ENCODE assay signal across 8 mouse cellular contexts in the genomic region with DNA sequence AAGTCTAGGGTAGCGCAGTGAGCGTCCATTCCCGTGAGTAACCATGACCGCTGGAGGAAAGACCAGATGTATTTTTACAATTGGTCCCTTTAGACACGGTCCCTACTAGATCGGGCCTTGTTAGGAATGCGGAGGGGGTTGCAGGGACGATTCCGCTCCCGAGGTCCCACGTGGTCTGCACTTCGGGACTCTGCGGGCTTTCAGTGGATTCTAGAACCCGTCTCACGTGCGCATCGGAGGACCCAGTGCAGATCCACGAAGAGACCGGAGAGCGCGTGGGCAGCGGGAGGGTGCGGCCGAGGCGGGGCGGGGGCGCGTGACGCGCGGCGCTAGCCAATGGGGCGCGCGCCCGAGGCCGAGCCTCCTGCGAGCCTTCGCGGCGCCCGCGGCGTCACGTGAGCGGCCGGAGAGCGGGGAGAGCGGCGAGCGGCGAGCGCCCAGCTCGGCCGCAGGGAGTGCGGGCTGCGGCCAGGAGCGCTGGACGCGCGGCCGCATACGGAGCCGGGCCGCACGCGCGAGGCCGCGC. TPM values are rescaled to one million over a fixed set of nuclear protein-coding genes. Genes with fewer than 3 reads are reported as not detected.
DNase-seq lines count a peak whose midpoint lies in the region; ATAC-seq and TF ChIP-seq lines count a peak whose summit lies in the region.

Klf15 (plus strand) TSS at position 396 of the 526 bp plus-strand sequence.

- under 1% methylated on average over 70 of the region's 70 CpGs for WGBS in embryonic facial prominence, embryonic 15.5 days
- WGBS in kidney, adult 2 months = under 1% methylated on average over 70 of the region's 70 CpGs
- WGBS in midbrain, embryonic 12.5 days = under 1% methylated on average over 50 of the region's 70 CpGs
- under 1% methylated on average over 40 of the region's 70 CpGs for WGBS in stomach, embryonic 15.5 days

- peak; percentile 72 for DNase-seq in heart, adult 8-10 months (ENCODE audit: low spot score)
- peak; percentile 93 for DNase-seq in kidney, adult 2 months
- peak; percentile 68 for DNase-seq in left cerebral cortex, postnatal 4 days

- H3K36me3 ChIP-seq in erythroblast, embryonic 14.5 days (ENCODE audit: control insufficient read depth) = peaks cover 6% of the 10 kb centered on the region; the same call in 1 of the 2 replicates
- H3K36me3 ChIP-seq in embryonic facial prominence, embryonic 15.5 days = no peaks in the 10 kb centered on the region
- H3K36me3 ChIP-seq in kidney, adult 2 months (ENCODE audit: control insufficient read depth, insufficient read depth, low read length) = peaks cover 1% of the 10 kb centered on the region; the same call in 1 of the 2 replicates
- no peaks in the 10 kb centered on the region for H3K36me3 ChIP-seq in midbrain, embryonic 12.5 days
- no peaks in the 10 kb centered on the region for H3K36me3 ChIP-seq in stomach, embryonic 15.5 days

- peak within 1 kb of the TSS; percentile 48 for H3K9ac ChIP-seq in embryonic facial prominence, embryonic 15.5 days
- H3K9ac ChIP-seq in midbrain, embryonic 12.5 days (replicated peaks) = peak within 1 kb of the TSS; percentile 62
- peak within 1 kb of the TSS; percentile 58 for H3K9ac ChIP-seq in stomach, embryonic 15.5 days

- peak within 1 kb of the TSS; percentile 59 for H3K4me3 ChIP-seq in erythroblast, embryonic 14.5 days (replicated peaks)
- peak within 1 kb of the TSS; percentile 63 for H3K4me3 ChIP-seq in embryonic facial prominence, embryonic 15.5 days (replicated peaks)
- H3K4me3 ChIP-seq in kidney, adult 2 months (ENCODE audit: insufficient read depth, low read depth, low read length) = peak within 1 kb of the TSS; percentile 89
- H3K4me3 ChIP-seq in midbrain, embryonic 12.5 days = peak within 1 kb of the TSS; percentile 67
- peak within 1 kb of the TSS; percentile 65 for H3K4me3 ChIP-seq in stomach, embryonic 15.5 days (replicated peaks)

- TF ChIP-seq POLR2A in kidney, adult 2 months (IDR thresholded peaks at IDR 0.05; ENCODE audit: low read depth, low read length) = peak; percentile 43

- intact Hi-C loops in left cerebral cortex, postnatal 4 days (cut with DNase I) = no loop called here

- H3K4me1 ChIP-seq in erythroblast, embryonic 14.5 days (ENCODE audit: control insufficient read depth) = peaks cover 4% of the 10 kb centered on the region; the same call in 1 of the 2 replicates
- H3K4me1 ChIP-seq in embryonic facial prominence, embryonic 15.5 days = peaks cover 27% of the 10 kb centered on the region
- peaks cover 38% of the 10 kb centered on the region for H3K4me1 ChIP-seq in kidney, adult 2 months (ENCODE audit: control insufficient read depth, insufficient read depth, low read length)
- peaks cover 12% of the 10 kb centered on the region for H3K4me1 ChIP-seq in midbrain, embryonic 12.5 days
- H3K4me1 ChIP-seq in stomach, embryonic 15.5 days = peaks cover 11% of the 10 kb centered on the region; the same call in 1 of the 2 replicates

- H3K9me3 ChIP-seq in erythroblast, embryonic 14.5 days (ENCODE audit: control insufficient read depth, low read length) = no peaks in the 10 kb centered on the region
- H3K9me3 ChIP-seq in embryonic facial prominence, embryonic 15.5 days (replicated peaks) = no peaks in the 10 kb centered on the region
- H3K9me3 ChIP-seq in midbrain, embryonic 12.5 days = no peaks in the 10 kb centered on the region
- no peaks in the 10 kb centered on the region for H3K9me3 ChIP-seq in stomach, embryonic 15.5 days

- H3K27me3 ChIP-seq in erythroblast, embryonic 14.5 days (ENCODE audit: control insufficient read depth) = peaks cover 38% of the 10 kb centered on the region
- H3K27me3 ChIP-seq in embryonic facial prominence, embryonic 15.5 days = peaks cover 19% of the 10 kb centered on the region
- no peaks in the 10 kb centered on the region for H3K27me3 ChIP-seq in kidney, adult 2 months (replicated peaks; ENCODE audit: control insufficient read depth, insufficient read depth, low read length)
- H3K27me3 ChIP-seq in midbrain, embryonic 12.5 days = peaks cover 67% of the 10 kb centered on the region
- H3K27me3 ChIP-seq in stomach, embryonic 15.5 days (replicated peaks) = peaks cover 19% of the 10 kb centered on the region

- H3K4me2 ChIP-seq in embryonic facial prominence, embryonic 15.5 days (replicated peaks) = peak within 1 kb of the TSS; percentile 100
- H3K4me2 ChIP-seq in midbrain, embryonic 12.5 days (replicated peaks) = peak within 1 kb of the TSS; percentile 100
- peak within 1 kb of the TSS; percentile 100 for H3K4me2 ChIP-seq in stomach, embryonic 15.5 days

- H3K27ac ChIP-seq in embryonic facial prominence, embryonic 15.5 days (replicated peaks) = no peak within 1 kb of the TSS
- H3K27ac ChIP-seq in kidney, adult 2 months (ENCODE audit: insufficient read depth, low read depth, low read length) = peak within 1 kb of the TSS; percentile 96
- H3K27ac ChIP-seq in midbrain, embryonic 12.5 days (replicated peaks) = no peak within 1 kb of the TSS
- peak within 1 kb of the TSS; percentile 31 for H3K27ac ChIP-seq in stomach, embryonic 15.5 days

- ATAC-seq in erythroblast, adult 5-6 weeks (replicated peaks; ENCODE audit: low FRiP score, poor library complexity, severe bottlenecking) = no peak
- ATAC-seq in embryonic facial prominence, embryonic 15.5 days (ENCODE audit: insufficient number of reproducible peaks, low FRiP score, low TSS enrichment, low read depth) = peak; percentile 75
- ATAC-seq in midbrain, embryonic 12.5 days (ENCODE audit: low FRiP score, low read depth) = peak; percentile 79
- peak; percentile 61 for ATAC-seq in stomach, embryonic 15.5 days (ENCODE audit: insufficient read depth, low FRiP score, low read depth)

- no peak for TF ChIP-seq CTCF in kidney, adult 2 months (conservative IDR thresholded peaks at IDR 0.05; ENCODE audit: insufficient read depth, insufficient read length, low read depth, low read length)

RNA-seq across cellular contexts. Expression of gene Klf15, which starts in this region (rescaled TPM):
- polyA plus RNA-seq in erythroblast, embryonic 14.5 days (2012) = 0.02 TPM in 1 of 2 replicates, not detected in the other
- not detected in 2 replicates for total RNA-seq in erythroblast, adult 5-6 weeks (2015; ENCODE audit: low replicate concordance)
- total RNA-seq in erythroblast, adult 5-6 weeks (2017; ENCODE audit: low replicate concordance) = 0.42 and 0.43 TPM in 2 replicates
- polyA plus RNA-seq in embryonic facial prominence, embryonic 15.5 days (2015; fragmentation: Nextera tagmentation; extraction: Ambion mirVana) = 6.8 and 7.1 TPM in 2 replicates
- total RNA-seq in heart, adult 8-10 months (2022) = 10 to 100 TPM; 55.7 to 79.2 (median 65.3) TPM
- 131 and 170 TPM in 2 replicates for polyA plus RNA-seq in kidney, adult 2 months (2012; rRNA removed)
- total RNA-seq in left cerebral cortex, postnatal 4 days (2021) = 10 to 100 TPM; 11.7 to 12.3 TPM
- 5.3 and 5.5 TPM in 2 replicates for polyA plus RNA-seq in midbrain, embryonic 12.5 days (2016; fragmentation: Nextera tagmentation; extraction: Ambion mirVana)
- 11.5 and 13.5 TPM in 2 replicates for polyA plus RNA-seq in stomach, embryonic 15.5 days (2015; fragmentation: Nextera tagmentation; extraction: Ambion mirVana)

Comparison
In these comparisons a context has a peak if more than half of its experiments do, and no peak if none do; other contexts are left out.
1. RNA of gene Klf15 (total RNA-seq): 55.7 to 79.2 TPM in heart, adult 8-10 months and 11.7 to 12.3 TPM in left cerebral cortex, postnatal 4 days; 0.42 to 0.43 TPM in erythroblast, adult 5-6 weeks; every median in the first group is over 4 times any median in the second.
2. RNA of gene Klf15 (total RNA-seq): 55.7 to 79.2 TPM in heart, adult 8-10 months; 11.7 to 12.3 TPM in left cerebral cortex, postnatal 4 days; every median in the first group is over 4 times any median in the second.
3. H3K27ac ChIP-seq: peak in kidney, adult 2 months (single experiment) and stomach, embryonic 15.5 days (single experiment); none in embryonic facial prominence, embryonic 15.5 days (single experiment) and midbrain, embryonic 12.5 days (single experiment).
4. Peak in every context shown above with its lines, with median percentiles within 50 percentile points of each other: H3K4me3 ChIP-seq, H3K4me2 ChIP-seq, H3K9ac ChIP-seq and DNase-seq.